Mouse (Mus musculus) cortical plate, adult 2 months (tissue): ENCODE data around the gene Sprtn. TPM values are rescaled to one million over a fixed set of nuclear protein-coding genes. Genes with fewer than 3 reads are reported as not detected.

Experiments used
- H3K27ac ChIP-seq: fragments of 200-500 bp; 2 replicates; pipeline ENCODE4 v1.5.1; 2012; ENCODE audit warnings: low read length, control low read depth, inconsistent platforms; ENCODE audit not compliant: insufficient read depth
- H3K4me1 ChIP-seq: fragments of 200-500 bp; 2 replicates; pipeline ENCODE4 v1.6.1; 2011; ENCODE audit warnings: low read length; ENCODE audit not compliant: control insufficient read depth, insufficient read depth
- H3K4me3 ChIP-seq: fragments of 200-500 bp; 2 replicates; pipeline ENCODE4 v1.5.1; 2011; ENCODE audit warnings: mild to moderate bottlenecking, low read length, control low read depth; ENCODE audit not compliant: insufficient read depth
- CTCF ChIP-seq: fragments of 200-500 bp; IDR thresholded peaks from 2 replicates; pipeline ENCODE4 v1.5.1; 2011; ENCODE audit warnings: mild to moderate bottlenecking, control low read depth, low read length; ENCODE audit not compliant: insufficient read depth; ENCODE audit errors: extremely low read depth
- POLR2A ChIP-seq: fragments of 200-500 bp; IDR thresholded peaks from 2 replicates; pipeline ENCODE4 v1.6.1; 2011; ENCODE audit warnings: mild to moderate bottlenecking, low read length, control low read depth; ENCODE audit not compliant: insufficient read depth; ENCODE audit errors: extremely low read depth
- polyA plus RNA-seq: library from polyadenylated mRNA; depleted of rRNA; stranded (reverse); fragments of >200 nt; gene quantifications from 2 replicates; pipeline ENCODE4 v1.2.3, GENCODE M21; 2012

Gene Sprtn
- polyA plus RNA-seq, 1 experiment, result 16.3 TPM

- no peak overlapping the region for H3K4me3 ChIP-seq
- H3K4me1 ChIP-seq, result no peaks in the 10 kb centered on the region
- H3K27ac ChIP-seq, result no peak overlapping the region
- TF ChIP-seq POLR2A (no peak), CTCF (no peak)
Observed at GRCm38 (mm10) chr8:124869708-124870107, 28.0 kb upstream of the Sprtn start.

- Histone ChIP-seq H3K27ac (no peak overlapping the region), H3K4me1 (no peaks in the 10 kb centered on the region), H3K4me3 (no peak overlapping the region)
- TF ChIP-seq CTCF, result no peak
- no peak for TF ChIP-seq POLR2A
Observed at GRCm38 (mm10) chr8:124871474-124871873, 26.2 kb upstream of the Sprtn start.

- H3K4me1 ChIP-seq, result no peaks in the 10 kb centered on the region
- H3K27ac ChIP-seq, result no peak overlapping the region
- no peak for TF ChIP-seq CTCF
- TF ChIP-seq POLR2A, result no peak
- no peak overlapping the region for H3K4me3 ChIP-seq
Observed at GRCm38 (mm10) chr8:124872081-124872480, 25.6 kb upstream of the Sprtn start.

- TF ChIP-seq POLR2A, result no peak
- TF ChIP-seq CTCF, result no peak
- Histone ChIP-seq H3K27ac (no peak overlapping the region), H3K4me1 (no peaks in the 10 kb centered on the region), H3K4me3 (no peak overlapping the region)
Observed at GRCm38 (mm10) chr8:124872690-124873089, 25.0 kb upstream of the Sprtn start.

DNA sequence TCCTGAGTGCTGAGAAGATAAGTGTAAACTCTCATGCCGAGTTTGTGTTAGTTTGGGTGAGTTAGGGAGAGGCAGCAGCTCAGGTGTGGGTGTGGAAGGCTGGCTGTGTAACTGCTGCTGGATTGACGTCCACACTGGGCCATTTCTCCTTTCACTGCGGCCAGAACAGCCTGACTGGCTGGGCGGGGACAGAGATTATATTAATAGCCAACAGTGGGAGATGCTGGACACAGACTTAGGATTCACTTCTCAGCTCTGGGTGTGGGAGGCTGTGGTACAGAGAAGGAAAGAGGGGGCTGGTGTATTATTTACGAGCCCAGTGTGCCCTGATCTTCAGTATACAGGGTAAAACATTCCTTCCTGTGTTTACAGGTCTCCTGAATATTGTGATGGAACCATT lies 19.5 kb upstream of the Sprtn start:
- Histone ChIP-seq H3K27ac (no peak overlapping the region), H3K4me1 (no peaks in the 10 kb centered on the region), H3K4me3 (no peak overlapping the region)
- no peak for TF ChIP-seq CTCF

DNA sequence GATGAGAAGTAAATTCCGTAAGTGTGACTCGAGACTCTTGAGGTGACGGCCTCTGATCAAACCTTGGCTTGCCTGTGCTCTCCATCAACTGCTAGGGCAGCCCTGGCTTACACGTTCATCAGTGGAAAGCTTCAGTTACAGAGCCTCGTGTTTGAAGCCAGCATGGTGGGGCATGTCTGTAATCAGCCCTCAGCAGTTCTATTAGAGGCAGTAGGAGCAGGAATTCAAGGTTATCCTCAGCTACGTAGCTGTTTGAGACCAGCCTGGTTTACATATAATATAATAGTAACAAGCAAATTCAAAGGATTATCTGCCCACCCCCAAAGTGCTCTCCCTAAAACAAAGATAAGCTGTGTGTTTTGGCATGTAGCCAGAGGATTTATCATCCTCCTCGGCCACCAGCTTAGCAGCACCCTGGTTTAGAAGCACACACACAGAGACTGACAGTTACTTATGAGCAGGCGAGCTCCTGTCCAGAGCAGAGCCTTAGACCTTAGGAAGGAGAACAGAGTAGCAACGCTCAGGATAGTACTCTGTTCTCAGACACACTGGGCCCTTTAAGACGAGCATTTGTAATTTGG lies 18.6 kb upstream of the Sprtn start:
- H3K4me3 ChIP-seq, result no peak overlapping the region

GRCm38 (mm10) chr8:124888385-124888784 lies 9.3 kb upstream of the Sprtn start:
- no peak for TF ChIP-seq POLR2A
- TF ChIP-seq CTCF, result no peak
- Histone ChIP-seq H3K4me1 (no peaks in the 10 kb centered on the region), H3K4me3 (no peak overlapping the region), H3K27ac (no peak overlapping the region)

More for the DNA sequence above, 18.6 kb upstream of the Sprtn start:
- Histone ChIP-seq H3K27ac (no peak overlapping the region), H3K4me1 (no peaks in the 10 kb centered on the region)
- TF ChIP-seq CTCF (no peak), POLR2A (no peak)

DNA sequence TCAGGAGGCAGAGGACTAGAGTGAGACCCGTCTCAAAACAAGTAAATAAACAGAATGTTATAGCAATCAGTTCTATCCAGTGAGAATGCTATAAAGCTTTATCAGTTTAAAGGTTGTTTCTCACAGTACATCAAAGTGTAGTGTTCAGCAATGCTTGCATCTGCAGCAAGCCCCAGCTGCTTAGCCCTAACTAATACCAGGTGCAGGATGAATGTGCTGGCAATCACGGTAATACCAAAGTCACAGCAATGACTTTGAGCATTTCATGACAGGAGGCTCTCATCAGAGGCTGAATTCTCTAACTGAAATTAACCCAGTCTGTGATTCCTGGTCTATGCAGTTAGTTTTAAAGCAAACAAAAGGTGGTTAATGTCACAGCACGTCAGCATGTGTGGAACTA lies 5.1 kb upstream of the Sprtn start:
- Histone ChIP-seq H3K4me3 (no peak overlapping the region), H3K4me1 (peaks cover 9% of the 10 kb centered on the region), H3K27ac (no peak overlapping the region)
- TF ChIP-seq POLR2A, result no peak
- no peak for TF ChIP-seq CTCF

- TF ChIP-seq CTCF (no peak), POLR2A (no peak)
Observed at GRCm38 (mm10) chr8:124896010-124896631, 1.6 kb upstream of the Sprtn start.

GRCm38 (mm10) chr8:124896632-124897385 lies 877 bp upstream of the Sprtn start:
- no peak for TF ChIP-seq POLR2A
- TF ChIP-seq CTCF, result peak; percentile 25; the same call in 1 of the 2 replicates
- Histone ChIP-seq H3K27ac (peak overlapping the region; percentile 67), H3K4me3 (peak overlapping the region; percentile 92), H3K4me1 (peaks cover 12% of the 10 kb centered on the region)

More at GRCm38 (mm10) chr8:124896010-124896631, 1.6 kb upstream of the Sprtn start:
- Histone ChIP-seq H3K4me1 (peaks cover 12% of the 10 kb centered on the region), H3K4me3 (peak overlapping the region; percentile 92), H3K27ac (no peak overlapping the region)
